Mouse (Mus musculus) MEL (cell line): ENCODE results near the gene Sema5a.

Experiments
- CHD2 ChIP-seq: IDR thresholded peaks from 2 replicates; pipeline ENCODE4 v1.6.1; 2011; ENCODE audit warnings: low read length, improper control_type of control experiment
- CTCF ChIP-seq, 3 experiments: IDR thresholded peaks in 2 of 3; conservative IDR thresholded peaks in 1 of 3; 2 replicates each; pipeline ENCODE4 v1.5.1; 2011 to 2012; ENCODE audit warnings: low read length in 3 of 3, low read depth in 2 of 3, mild to moderate bottlenecking in 2 of 3, improper control_type of control experiment in 1 of 3, inconsistent platforms in 1 of 3, mixed read lengths in 1 of 3, moderate library complexity in 1 of 3; ENCODE audit not compliant: control insufficient read depth in 1 of 3, insufficient read depth in 1 of 3, poor library complexity in 1 of 3, severe bottlenecking in 1 of 3
- GABPA ChIP-seq: IDR thresholded peaks from 2 replicates; pipeline ENCODE4 v1.6.1; 2012; ENCODE audit warnings: low read depth, mild to moderate bottlenecking, inconsistent platforms, low read length, improper control_type of control experiment, moderate library complexity
- JUND ChIP-seq: IDR thresholded peaks from 2 replicates; pipeline ENCODE4 v1.6.1; 2011; ENCODE audit warnings: low read depth, mild to moderate bottlenecking, improper control_type of control experiment, low read length
- MAX ChIP-seq: IDR thresholded peaks from 2 replicates; pipeline ENCODE4 v1.6.1; 2011; ENCODE audit warnings: low read length, improper control_type of control experiment
- MXI1 ChIP-seq: IDR thresholded peaks from 2 replicates; pipeline ENCODE4 v1.6.1; 2011; ENCODE audit warnings: mild to moderate bottlenecking, low read depth, low read length, improper control_type of control experiment
- POLR2A ChIP-seq, 2 experiments: IDR thresholded peaks; 2 replicates each; pipeline ENCODE4 v1.6.1; 2011 to 2012; ENCODE audit warnings: low read length in 2 of 2, mild to moderate bottlenecking in 2 of 2, control low read depth in 1 of 2, improper control_type of control experiment in 1 of 2, low read depth in 1 of 2, moderate library complexity in 1 of 2; ENCODE audit not compliant: control insufficient read depth in 1 of 2, insufficient read depth in 1 of 2, poor library complexity in 1 of 2
- UBTF ChIP-seq: IDR thresholded peaks from 2 replicates; pipeline ENCODE4 v1.6.1; 2012; ENCODE audit warnings: low read depth, mild to moderate bottlenecking, inconsistent platforms, low read length, improper control_type of control experiment, moderate library complexity, borderline replicate concordance; ENCODE audit not compliant: insufficient read depth
- ZC3H11A ChIP-seq: IDR thresholded peaks from 2 replicates; pipeline ENCODE4 v1.6.1; 2012; ENCODE audit warnings: low read depth, mild to moderate bottlenecking, inconsistent platforms, low read length, improper control_type of control experiment

GRCm38 (mm10) chr15:32691021-32691420, 446.4 kb downstream of the Sema5a start:
- no peak for TF ChIP-seq MXI1
- no peak for TF ChIP-seq ZC3H11A
- TF ChIP-seq CHD2: no peak
- TF ChIP-seq JUND: no peak
- no peak for TF ChIP-seq CTCF (IDR thresholded peaks at IDR 0.05 in 2 of 3, conservative IDR thresholded peaks at IDR 0.05 in 1 of 3; ENCODE audit: control insufficient read depth in 1 of 3, insufficient read depth in 1 of 3, low read depth in 2 of 3, low read length in 3 of 3, poor library complexity in 1 of 3, severe bottlenecking in 1 of 3)
- no peak for TF ChIP-seq GABPA
- TF ChIP-seq MAX: no peak
- no peak for TF ChIP-seq UBTF
- no peak for TF ChIP-seq POLR2A (IDR thresholded peaks at IDR 0.05; ENCODE audit: control insufficient read depth in 1 of 2, insufficient read depth in 1 of 2, low read depth in 1 of 2, low read length in 2 of 2, poor library complexity in 1 of 2)
